Mouse (Mus musculus): ENCODE measurements at regions not wholly inside any gene's neighbourhood (a gene's known extent, or its start where the extent isn't known, plus 50 kb on each side); places are given as distances from the start of the nearest gene placed in this dataset.

DNA sequence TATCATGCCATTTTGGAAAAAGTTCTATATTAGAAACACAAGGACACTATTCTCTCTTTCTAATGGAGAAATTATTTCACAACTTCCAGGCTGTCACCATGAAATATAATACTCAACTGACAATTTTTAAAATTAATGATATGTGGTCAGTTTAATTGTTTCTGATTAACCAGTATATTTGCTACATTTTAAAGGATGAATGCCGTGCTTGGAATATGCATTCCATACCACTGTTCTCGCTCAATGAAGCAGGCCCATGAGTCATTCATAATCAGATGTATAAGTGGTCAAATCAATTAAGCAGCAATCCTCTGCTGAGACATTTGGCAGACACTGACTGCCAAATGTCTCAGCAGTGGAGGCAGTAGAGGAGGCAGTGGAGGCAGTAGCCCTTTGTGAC, 283.4 kb upstream of the Gpc5 start:
- DNase-seq (ENCODE audit: low spot score), result no peak

DNA sequence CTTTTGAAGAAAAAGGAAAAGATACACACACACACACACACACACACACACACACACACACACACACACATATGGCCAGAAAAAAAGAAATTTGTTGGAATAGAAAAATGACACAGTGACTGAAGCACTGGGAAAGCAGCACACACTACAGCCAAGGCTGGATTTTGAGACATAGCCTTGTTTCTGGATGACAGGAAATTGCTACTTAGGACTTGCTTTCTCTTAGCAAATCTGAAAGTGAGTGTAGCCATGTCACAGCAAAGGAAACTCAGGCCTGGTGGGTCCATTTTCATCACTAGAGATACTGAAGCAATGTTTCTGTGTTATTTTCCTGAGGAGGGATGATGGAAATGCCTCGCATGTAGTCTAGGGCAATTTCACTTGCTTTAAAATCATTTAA, 271.3 kb upstream of the Gpc5 start:
- DNase-seq (ENCODE audit: low spot score), result no peak

DNA sequence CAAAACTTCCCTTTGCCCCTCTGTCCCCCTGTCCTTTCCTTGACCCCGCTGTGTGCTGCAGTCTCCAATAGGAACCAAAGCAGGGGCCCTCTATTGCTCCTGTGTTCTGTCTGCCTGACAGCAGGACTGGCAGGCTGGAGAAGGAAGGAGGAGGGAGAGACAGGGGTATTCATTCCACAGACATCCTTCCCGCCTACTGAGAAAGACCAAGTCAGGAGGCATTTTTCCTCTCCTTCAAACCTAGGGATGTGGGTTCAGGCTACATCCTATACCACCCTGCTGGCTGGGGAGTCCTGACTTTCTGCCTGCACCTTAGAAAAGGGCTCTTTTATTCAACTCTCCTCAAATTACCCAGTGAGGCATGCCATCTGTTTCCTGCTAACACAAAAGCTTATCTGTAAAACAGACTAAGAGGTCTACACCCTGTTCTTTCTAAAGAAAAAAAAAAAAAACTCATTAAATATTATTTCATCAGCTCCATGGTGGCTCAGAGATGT, 270.9 kb upstream of the Gpc5 start:
- no peak for DNase-seq (ENCODE audit: low spot score)

GRCm38 (mm10) chr14:114821672-114822071, 270.3 kb upstream of the Gpc5 start:
- no peak for DNase-seq (ENCODE audit: low spot score)

GRCm38 (mm10) chr14:114826662-114827321, 265.2 kb upstream of the Gpc5 start:
- no peak for DNase-seq (ENCODE audit: low spot score)

DNA sequence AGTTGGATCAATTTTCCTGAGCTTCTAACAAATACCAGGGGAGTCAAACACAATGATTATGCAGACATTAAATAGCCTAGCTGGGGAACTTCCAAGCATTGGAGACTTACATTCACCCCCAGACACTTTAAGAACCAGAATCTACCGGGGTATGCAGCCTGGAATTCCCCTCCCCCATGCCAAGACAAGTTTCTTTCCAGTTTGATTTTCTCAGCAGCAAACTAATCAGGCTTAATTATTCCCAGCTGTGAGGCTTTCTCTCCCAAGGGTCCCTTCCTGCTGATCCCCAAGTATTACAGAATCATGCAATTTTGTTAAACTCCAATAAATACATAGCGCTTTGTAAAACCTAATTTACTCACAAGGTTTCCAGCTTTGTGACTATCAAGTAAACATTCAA, 262.7 kb upstream of the Gpc5 start:
- no peak for DNase-seq (ENCODE audit: low spot score)

DNA sequence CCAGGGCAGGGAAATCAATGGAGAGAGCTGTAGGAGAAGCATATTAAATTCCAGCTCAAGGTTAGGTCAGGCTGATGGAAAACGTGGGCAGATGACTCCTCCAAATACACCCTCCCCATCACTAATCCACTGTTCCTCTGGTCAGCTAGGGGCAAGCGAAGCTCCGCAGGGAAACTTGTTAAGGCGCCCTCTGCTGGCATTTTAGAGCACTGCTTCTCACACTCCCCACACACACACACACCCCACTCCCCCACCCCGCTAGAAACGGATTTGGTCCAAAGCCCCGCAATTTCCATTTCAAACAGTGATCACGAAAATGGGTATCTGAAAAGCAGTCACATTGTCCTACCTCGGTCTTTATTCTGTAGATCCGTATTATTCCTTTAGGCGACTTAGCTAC, 259.0 kb upstream of the Gpc5 start:
- no peak for DNase-seq (ENCODE audit: low spot score)

GRCm38 (mm10) chr14:114836723-114837349, 255.2 kb upstream of the Gpc5 start:
- DNase-seq (ENCODE audit: low spot score), result no peak

DNA sequence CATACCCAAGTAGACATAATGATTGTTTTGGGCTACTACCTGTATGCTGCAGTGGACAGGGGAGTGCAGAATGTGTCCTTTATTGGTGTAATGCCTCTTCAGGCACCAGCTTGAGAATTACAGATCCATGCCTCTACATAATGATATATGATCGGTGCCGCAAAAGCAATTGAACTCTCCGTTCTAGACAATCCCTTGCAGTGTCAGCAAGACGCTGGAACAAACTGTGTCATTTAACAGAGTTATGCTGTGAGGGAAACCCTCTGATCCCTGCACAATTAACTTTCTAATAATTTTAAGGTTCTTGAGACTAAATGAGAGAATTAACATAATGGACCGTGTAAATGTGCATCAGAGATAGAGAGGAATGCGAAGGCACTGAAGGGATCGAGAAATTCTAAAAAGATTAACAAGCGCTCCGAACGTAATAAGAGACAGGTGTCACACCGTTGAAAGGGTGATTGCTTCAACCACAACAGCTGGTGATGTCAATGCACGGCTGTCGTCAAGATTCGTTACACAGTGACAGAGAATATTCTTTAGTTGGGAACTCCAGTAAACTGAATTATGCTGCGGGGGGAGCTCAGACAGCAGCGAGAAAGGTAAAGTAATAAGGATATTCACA, 254.3 kb upstream of the Gpc5 start:
- no peak for DNase-seq (ENCODE audit: low spot score)

- no peak for DNase-seq (ENCODE audit: low spot score)
Observed at GRCm38 (mm10) chr14:114839340-114839903, 252.6 kb upstream of the Gpc5 start.

- DNase-seq (ENCODE audit: low spot score), result no peak
Observed at GRCm38 (mm10) chr14:114840766-114841165, 251.2 kb upstream of the Gpc5 start.

DNA sequence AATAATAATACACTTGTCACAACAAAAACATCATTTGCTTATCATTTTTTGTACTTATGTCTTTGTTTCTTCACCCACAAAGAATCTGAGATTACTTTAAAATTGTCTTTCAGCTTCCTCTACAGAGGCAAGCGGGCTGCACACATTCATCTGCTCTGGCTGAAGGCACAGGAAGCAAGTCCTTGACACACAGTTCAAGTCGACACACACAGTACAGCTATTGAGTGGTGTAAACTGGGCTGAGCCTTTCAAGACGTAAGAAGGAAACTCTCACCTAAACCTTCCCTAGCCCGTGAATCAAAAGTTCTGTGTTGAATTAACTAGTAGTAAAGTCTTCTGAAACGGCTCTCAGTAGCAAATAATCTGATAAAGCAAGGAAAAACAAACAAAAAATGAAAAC, 250.5 kb upstream of the Gpc5 start:
- DNase-seq (ENCODE audit: low spot score), result no peak

- no peak for DNase-seq (ENCODE audit: low spot score)
Observed at GRCm38 (mm10) chr14:114842327-114842726, 249.7 kb upstream of the Gpc5 start.

- no peak for DNase-seq (ENCODE audit: low spot score)
Observed at GRCm38 (mm10) chr14:114843105-114843743, 248.8 kb upstream of the Gpc5 start.

DNA sequence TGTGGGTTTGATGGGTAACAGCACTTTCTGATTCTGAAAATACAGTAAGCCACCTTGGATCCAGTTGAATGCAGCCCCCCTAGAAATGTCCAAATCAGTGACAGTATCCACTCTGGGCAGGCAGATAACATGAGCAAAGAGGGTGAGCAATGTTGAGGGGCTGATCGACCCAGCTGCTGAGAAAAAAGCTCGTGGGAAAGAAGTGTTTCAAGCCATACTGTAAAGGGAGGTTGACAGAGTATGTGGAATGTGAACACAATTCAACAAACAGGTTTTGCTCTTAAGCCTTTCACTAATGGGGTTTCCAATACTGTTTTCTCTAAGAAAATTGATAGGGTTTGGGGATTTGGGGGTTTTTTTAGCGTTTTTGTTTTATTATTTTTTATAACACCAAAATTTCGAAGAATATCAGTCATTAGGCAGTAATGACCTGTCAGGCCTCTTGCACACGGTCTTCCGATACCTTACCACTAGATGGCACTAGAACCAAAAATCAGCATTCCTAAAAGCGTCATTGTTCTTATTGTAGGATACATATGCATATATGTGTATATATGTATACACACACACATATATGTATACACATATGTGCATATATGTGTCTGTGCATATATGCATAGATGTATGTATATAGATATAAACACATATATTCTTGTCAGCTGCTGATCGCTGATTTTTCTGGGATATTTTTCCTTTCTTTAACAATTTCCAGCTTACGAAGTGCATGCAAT, 237.5 kb upstream of the Gpc5 start:
- no peak for DNase-seq (ENCODE audit: low spot score)

- no peak for DNase-seq (ENCODE audit: low spot score)
Observed at GRCm38 (mm10) chr14:114855055-114855740, 236.8 kb upstream of the Gpc5 start.

- DNase-seq (ENCODE audit: low spot score), result no peak
Observed at GRCm38 (mm10) chr14:114855746-114856145, 236.3 kb upstream of the Gpc5 start.

DNA sequence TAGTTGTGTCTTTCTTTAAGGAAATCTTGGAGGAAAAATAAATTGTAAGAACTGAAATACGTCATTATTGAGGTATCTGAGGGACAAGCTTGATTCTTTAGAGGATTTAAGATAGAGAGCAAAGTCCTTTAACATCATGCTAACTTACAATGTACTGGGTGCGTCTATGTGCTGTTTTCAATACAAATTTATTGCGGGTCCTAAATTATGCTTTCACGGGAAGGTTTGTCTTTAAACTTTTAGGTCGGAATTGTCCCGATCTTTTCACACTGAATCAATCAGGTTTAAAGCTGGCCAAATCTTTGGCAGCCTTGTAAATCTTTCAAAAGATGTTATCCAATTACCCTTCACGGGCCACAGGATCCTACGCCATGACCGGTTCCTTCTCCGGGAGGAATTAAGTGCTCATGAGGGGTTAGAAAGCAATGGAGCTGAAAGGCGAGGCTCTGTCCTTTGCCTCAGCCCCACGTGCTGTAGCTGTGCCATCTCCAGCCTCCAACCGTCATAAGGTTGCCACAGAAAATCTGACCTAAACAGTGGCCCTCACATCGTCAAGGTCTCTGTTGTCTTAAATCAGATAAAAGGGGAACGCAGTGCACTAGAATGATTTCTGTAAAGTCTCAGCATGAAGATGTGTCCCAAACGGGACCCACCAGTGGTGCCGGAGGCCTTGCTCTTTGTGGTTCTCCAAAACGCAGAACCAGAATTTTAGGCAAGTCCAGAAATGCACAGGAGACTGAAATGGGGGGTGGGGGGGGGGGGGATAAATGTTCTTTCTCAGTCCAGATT, 235.6 kb upstream of the Gpc5 start:
- DNase-seq (ENCODE audit: low spot score), result no peak

DNA sequence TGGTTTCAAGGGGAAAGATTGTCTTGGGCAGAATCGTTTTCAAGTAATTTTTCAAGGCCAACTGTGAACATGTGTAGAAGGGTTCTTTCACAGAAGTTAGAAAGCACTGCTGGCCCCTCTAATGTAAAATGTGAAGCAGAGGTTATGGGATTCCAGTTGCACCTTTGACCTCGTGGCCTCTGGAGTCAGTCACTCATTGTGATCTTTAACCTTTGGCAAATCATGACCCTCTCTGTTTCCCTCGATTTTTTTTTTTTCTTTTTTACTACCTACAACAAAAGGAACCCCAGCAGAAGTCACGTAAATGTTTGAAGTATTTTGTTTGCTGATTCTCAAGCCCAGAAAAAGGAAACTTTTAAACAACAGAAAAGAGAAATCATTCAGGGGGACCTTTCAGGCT, 234.8 kb upstream of the Gpc5 start:
- no peak for DNase-seq (ENCODE audit: low spot score)

DNA sequence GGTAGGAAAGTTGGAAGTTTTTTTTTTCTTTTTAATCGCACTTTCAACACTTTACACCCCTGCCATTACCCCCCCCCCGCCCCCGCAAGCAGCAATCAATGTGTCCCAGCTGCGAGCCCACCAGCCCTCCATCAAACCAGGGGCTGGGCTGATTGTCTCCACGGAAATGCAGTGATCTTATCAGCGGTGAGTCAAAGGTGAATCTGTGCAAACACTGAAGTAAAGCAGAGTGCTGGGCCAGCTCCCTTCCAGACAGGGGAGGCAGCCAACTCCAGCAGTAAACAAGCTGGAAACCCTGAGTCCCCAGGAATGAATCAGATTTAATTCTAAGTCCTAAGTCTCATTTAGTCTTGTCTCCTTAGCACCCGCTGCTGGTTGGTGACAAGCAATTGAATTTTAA, 234.3 kb upstream of the Gpc5 start:
- no peak for DNase-seq (ENCODE audit: low spot score)

GRCm38 (mm10) chr14:114863585-114863984, 228.4 kb upstream of the Gpc5 start:
- no peak for DNase-seq (ENCODE audit: low spot score)
